Mouse (Mus musculus) T-cell, adult 2 months (primary cell): ENCODE data around the gene Lcn12.

Experiments
- DNase-seq: peaks from one replicate; pipeline ENCODE4 v3.0.0; 2022; ENCODE audit warnings: low spot score

Lcn12 gene

GRCm38 (mm10) chr2:25493476-25493961 lies at the start of gene Lcn12:
Gene Lcn12 (minus strand): TSS chr2:25493911.
- no peak for DNase-seq

- no peak for DNase-seq
Measured at GRCm38 (mm10) chr2:25541644-25542367, 48.1 kb upstream of the Lcn12 start.

- DNase-seq: no peak
Measured at GRCm38 (mm10) chr2:25540541-25540948, 46.8 kb upstream of the Lcn12 start.

GRCm38 (mm10) chr2:25536531-25536930 lies 42.8 kb upstream of the Lcn12 start:
- no peak for DNase-seq

GRCm38 (mm10) chr2:25534866-25535182 lies 41.1 kb upstream of the Lcn12 start:
- DNase-seq: no peak

- DNase-seq: peak; percentile 79
Measured at GRCm38 (mm10) chr2:25534178-25534865, 40.6 kb upstream of the Lcn12 start.

GRCm38 (mm10) chr2:25533707-25534106 lies 40.0 kb upstream of the Lcn12 start:
- DNase-seq: no peak

GRCm38 (mm10) chr2:25526510-25527302 lies 33.0 kb upstream of the Lcn12 start:
- DNase-seq: no peak

GRCm38 (mm10) chr2:25509912-25510311 lies 16.2 kb upstream of the Lcn12 start:
- no peak for DNase-seq

GRCm38 (mm10) chr2:25506964-25507363 lies 13.3 kb upstream of the Lcn12 start:
- peak; percentile 46 for DNase-seq

GRCm38 (mm10) chr2:25505860-25506259 lies 12.1 kb upstream of the Lcn12 start:
- DNase-seq: no peak

GRCm38 (mm10) chr2:25505000-25505399 lies 11.3 kb upstream of the Lcn12 start:
- DNase-seq: no peak

GRCm38 (mm10) chr2:25504538-25504937 lies 10.8 kb upstream of the Lcn12 start:
- no peak for DNase-seq

- no peak for DNase-seq
Measured at GRCm38 (mm10) chr2:25502726-25503125, 9.0 kb upstream of the Lcn12 start.

GRCm38 (mm10) chr2:25501593-25502486 lies 8.1 kb upstream of the Lcn12 start, which contains the start of gene C8g:
Gene C8g (minus strand): TSS chr2:25501719.
- DNase-seq: no peak

- peak; percentile 83 for DNase-seq
Measured at GRCm38 (mm10) chr2:25500576-25501405, 7.1 kb upstream of the Lcn12 start, which contains the start of gene Fbxw5. Gene Fbxw5 (plus strand): TSS chr2:25500750.

GRCm38 (mm10) chr2:25500071-25500575 lies 6.4 kb upstream of the Lcn12 start:
- no peak for DNase-seq

- DNase-seq: no peak
Measured at GRCm38 (mm10) chr2:25498622-25499478, 5.1 kb upstream of the Lcn12 start.

- no peak for DNase-seq
Measured at GRCm38 (mm10) chr2:25497846-25498575, 4.3 kb upstream of the Lcn12 start.
